Mouse (Mus musculus): Measurements from ENCODE around the gene Abcb8.

Abcb8 gene

DNA sequence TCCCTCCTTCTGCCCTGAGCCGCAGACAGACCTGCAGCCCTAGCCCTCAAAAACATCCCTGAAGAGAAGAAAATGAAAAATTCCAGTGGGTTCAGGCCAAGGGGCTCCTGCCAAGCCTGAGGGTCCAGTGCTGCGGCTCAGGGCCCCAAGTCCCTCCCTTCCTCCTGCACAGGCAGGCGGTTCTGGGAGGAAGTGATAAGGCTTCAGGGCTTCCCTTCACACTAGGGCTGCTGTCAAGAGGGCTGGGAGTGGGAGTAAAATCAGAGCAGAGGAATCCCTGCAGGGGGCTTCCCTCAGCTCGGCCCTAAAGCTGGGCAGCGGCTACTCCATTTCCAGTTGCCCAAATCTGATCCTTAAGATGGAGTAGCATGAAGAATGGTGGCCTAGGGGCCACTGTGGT is 27.9 kb upstream of the Abcb8 start:
- in situ Hi-C loops (cut with MboI, MseI), result no loop called here

- in situ Hi-C loops (cut with MboI, MseI), result no loop called here
Observed at GRCm38 (mm10) chr5:24366426-24366825, 27.0 kb upstream of the Abcb8 start.

DNA sequence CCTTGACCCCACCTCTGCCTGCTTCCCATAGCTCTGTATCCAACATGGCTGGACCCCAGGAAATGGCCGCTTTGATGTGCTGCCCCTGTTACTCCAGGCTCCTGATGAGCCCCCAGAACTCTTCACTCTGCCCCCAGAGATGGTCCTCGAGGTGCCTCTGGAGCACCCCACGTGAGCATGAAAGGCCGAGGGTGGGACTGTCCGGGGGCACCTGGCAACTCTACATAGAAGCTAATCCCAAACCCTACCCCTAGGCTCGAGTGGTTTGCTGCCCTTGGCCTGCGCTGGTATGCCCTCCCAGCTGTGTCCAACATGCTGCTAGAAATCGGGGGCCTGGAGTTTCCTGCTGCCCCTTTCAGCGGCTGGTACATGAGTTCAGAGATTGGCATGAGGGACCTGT is 23.7 kb upstream of the Abcb8 start:
- in situ Hi-C loops (cut with MboI, MseI), result loop anchor here (10.0 kb wide), 1 partner anchor 505 kb away; no protein-coding TSS in a partner anchor

GRCm38 (mm10) chr5:24373807-24374206 is 19.7 kb upstream of the Abcb8 start:
- in situ Hi-C loops (cut with MboI, MseI), result loop anchor here (10.0 kb wide), 1 partner anchor 509 kb away; no protein-coding TSS in a partner anchor

DNA sequence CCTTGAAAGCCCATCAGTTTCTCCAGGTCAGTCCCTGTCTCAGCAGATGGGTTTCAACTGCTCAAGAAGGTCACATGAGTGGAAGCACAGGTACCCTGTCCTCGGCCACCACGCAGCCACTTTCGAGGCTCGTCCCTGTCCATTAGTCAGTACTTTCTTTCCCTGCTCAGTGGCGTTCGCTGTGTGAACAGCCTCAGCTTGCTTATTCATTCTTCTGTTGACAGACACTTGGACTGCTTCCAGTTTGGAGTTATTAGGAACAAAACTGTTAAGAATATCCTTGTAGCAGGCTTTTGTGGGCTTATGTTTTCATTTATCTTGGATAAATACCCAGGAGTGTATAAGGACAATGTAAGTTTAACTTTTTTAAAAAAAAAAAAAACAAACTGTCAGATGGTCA is 19.2 kb upstream of the Abcb8 start:
- in situ Hi-C loops (cut with MboI, MseI), result loop anchor here (10.0 kb wide), 1 partner anchor 509 kb away; no protein-coding TSS in a partner anchor

- in situ Hi-C loops (cut with MboI, MseI), result loop anchor here (10.0 kb wide), 1 partner anchor 510 kb away; no protein-coding TSS in a partner anchor
Observed at GRCm38 (mm10) chr5:24374666-24375328, 18.7 kb upstream of the Abcb8 start.

DNA sequence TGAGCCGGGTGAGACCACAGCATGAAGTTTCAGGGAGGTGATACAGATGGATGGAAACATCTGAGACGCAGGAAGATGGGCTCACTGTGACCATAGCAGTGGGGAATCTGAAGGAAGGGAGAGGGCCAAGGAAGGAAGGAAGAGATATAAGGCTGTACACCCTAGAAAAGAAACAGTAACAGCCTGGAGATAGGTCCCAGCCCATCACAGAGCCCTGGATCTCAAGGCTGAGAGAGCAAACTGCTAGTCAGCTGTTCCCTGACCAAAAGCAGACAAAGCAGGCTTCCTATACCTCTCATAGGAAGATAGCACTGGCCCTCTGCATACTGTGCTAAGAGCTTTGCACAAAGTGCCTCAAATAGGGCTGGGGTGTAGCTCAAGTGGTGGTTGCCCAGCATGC is 14.8 kb upstream of the Abcb8 start:
- in situ Hi-C loops (cut with MboI, MseI), result loop anchor here (10.0 kb wide), 1 partner anchor 514 kb away; no protein-coding TSS in a partner anchor

GRCm38 (mm10) chr5:24379501-24379900 is 14.0 kb upstream of the Abcb8 start:
- in situ Hi-C loops (cut with MboI, MseI), result loop anchor here (10.0 kb wide), 1 partner anchor 515 kb away; no protein-coding TSS in a partner anchor

DNA sequence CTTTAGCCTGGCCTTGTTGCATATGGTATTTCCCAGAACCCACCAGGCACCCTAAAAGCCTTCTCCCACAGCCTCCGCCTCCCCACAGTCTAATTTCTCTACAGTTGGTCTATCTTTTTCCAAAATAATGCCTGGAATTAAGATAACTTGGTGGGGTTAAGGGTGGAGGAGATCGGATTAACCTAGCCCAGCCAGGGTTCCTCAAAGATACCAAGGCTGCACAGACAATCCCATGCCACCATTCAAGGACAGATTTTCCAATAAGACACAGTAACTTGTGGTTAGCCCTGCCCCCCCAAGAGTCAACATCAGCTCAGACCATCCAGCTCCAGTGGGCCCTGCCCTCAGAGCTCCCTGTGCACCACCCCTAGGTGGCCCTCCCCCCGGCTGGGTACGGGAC is 13.0 kb upstream of the Abcb8 start:
- in situ Hi-C loops (cut with MboI, MseI), result no loop called here

- in situ Hi-C loops (cut with MboI, MseI), result no loop called here
Observed at GRCm38 (mm10) chr5:24381486-24381885, 12.0 kb upstream of the Abcb8 start.

DNA sequence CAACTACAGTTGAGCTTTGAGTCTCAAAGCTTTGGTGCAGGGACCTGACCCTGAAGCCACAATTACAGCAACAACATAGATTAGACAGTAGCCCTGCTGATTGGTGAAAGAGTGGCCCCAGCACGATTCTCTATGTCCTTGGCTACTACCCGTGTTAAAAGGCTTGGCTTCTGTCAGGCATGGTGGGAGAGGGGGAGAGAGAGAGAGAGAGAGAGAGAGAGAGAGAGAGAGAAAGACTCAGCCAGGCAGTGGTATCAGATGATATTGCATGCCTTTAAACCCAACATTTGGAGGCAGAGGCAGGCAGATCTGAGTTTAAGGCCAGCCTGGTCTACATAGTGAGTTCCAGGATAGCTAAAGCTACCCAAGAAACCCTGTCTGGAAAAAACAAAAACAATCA is 11.5 kb upstream of the Abcb8 start:
- in situ Hi-C loops (cut with MboI, MseI), result no loop called here

GRCm38 (mm10) chr5:24383026-24383859 is 10.2 kb upstream of the Abcb8 start:
- in situ Hi-C loops (cut with MboI, MseI), result no loop called here

GRCm38 (mm10) chr5:24384407-24384806 is 9.1 kb upstream of the Abcb8 start:
- in situ Hi-C loops (cut with MboI, MseI), result no loop called here

DNA sequence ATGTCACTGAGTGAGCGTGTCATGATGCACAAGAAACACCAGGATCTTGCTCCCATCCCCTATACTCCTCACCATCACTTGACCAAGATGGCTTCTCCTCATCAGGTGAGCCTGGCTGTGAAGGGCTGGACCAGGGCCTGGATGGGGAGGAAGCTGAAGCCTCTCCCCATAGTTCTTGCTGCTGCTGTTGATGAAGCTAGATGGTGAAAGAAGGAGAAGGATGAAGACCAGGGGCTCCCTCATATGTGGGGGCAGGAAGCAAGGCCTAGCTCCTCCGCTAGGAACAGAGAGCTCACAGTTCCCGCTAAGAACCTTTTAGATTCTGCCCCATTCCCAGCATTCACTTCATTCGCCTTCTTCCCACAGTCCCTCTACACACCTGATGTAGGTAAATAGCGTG is 8.1 kb upstream of the Abcb8 start:
- in situ Hi-C loops (cut with MboI, MseI), result no loop called here

DNA sequence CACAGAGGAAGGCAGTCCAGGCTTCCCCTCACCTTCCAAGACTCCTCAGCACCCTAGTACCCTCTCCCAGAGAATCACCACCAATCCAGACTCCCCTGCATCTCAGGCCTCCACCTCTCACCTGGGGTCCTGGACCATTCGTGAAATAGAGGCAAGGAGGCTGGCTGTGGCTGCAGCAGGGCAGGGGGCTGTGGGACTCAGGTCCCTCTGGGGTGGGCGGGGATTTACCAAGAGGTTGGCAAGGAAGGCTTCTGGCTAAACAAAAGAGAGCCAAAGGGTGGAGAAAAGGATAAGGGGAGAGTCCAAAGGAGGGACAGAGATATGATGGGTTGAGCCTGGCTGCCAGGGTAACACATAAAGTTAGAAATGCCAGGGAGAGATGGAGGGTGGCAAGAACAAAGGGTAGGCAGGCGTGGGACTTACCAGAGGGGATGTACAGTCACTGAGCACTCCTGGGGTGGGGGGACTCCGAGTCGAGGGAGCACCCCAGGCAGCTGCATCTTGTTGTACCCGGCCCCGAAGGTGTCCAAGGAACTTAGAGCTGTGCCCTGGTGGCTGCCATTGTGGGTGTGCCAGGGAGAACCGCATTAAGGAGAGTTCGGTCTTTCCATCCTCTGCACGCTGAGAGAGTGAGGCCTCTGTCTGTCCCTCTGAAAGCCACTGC is 7.4 kb upstream of the Abcb8 start:
- in situ Hi-C loops (cut with MboI, MseI), result no loop called here

- in situ Hi-C loops (cut with MboI, MseI), result no loop called here
Observed at GRCm38 (mm10) chr5:24387264-24388241, 5.9 kb upstream of the Abcb8 start.

GRCm38 (mm10) chr5:24388246-24388915 is 5.1 kb upstream of the Abcb8 start:
- in situ Hi-C loops (cut with MboI, MseI), result no loop called here

DNA sequence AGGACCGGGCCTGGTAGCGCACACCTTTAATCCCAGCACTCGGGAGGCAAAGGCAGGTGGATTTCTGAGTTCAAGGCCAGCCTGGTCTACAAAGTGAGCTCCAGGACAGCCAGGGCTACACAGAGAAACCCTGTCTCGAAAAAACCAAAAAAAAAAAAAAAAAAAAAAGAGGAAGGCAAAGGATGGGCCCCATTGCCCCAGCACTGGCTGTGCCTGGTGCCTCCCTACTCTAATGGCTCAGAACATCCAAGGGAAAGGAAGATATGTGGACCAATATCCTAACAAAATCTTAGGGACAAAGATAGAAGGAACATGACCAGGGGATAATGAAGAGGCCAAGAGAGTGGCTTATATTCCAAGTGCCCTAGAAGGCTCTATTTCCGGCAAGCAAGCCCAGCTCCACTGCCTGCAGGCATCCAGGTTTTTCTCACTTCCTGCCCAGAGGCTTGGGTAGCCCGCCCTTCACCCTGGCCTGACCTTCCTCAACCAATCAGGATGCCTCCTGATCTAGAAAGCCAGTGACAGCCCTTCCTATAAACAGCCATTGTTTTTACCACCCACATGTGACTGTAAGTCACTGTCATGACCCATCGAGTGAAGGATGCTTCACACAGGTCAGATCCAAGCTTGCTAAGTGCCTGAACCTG is 4.3 kb upstream of the Abcb8 start:
- in situ Hi-C loops (cut with MboI, MseI), result no loop called here

GRCm38 (mm10) chr5:24389658-24390020 is 3.8 kb upstream of the Abcb8 start:
- in situ Hi-C loops (cut with MboI, MseI), result loop anchor here (10.0 kb wide), 2 partner anchors 295 to 595 kb away; partner anchors contain the start of gene Nub1

DNA sequence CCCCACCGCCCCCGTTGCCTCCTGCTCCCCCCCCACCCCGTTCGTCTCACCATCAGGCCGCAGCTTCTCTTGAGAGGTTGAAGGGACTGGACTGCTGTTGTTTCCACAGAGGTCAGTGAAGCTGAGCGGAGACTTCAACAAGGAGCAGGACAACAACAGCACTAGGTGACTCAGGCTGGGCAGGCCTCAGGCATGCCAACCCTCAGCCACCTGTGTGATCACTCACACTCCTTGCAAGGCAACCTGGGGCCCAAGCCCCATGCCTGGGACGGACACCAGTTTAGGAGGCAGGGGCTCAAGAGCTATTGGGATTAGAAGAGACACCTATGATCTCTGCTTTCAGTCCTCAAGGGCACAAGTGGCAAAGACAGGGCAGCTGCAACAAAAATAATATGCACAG is 1.6 kb upstream of the Abcb8 start, which contains the start of gene Atg9b:
TSS of gene Atg9b (minus strand) at position 280 of the 400 bp plus-strand sequence.
- in situ Hi-C loops (cut with MboI, MseI), result loop anchor here (10.0 kb wide), 2 partner anchors 293 to 597 kb away; partner anchors contain the start of gene Nub1
